Mouse (Mus musculus) spleen, adult 2 months (tissue): ENCODE measurements around the gene Arhgap44.

Source experiments
- CTCF ChIP-seq: fragments of 200-500 bp; IDR thresholded peaks from 2 replicates; pipeline ENCODE4 v1.5.1; 2011; ENCODE audit warnings: mild to moderate bottlenecking, inconsistent platforms; ENCODE audit not compliant: insufficient read depth, insufficient read length, insufficient replicate concordance; ENCODE audit errors: extremely low read depth
- POLR2A ChIP-seq: fragments of 200-500 bp; IDR thresholded peaks from 2 replicates; pipeline ENCODE4 v1.6.1; 2011; ENCODE audit warnings: low read depth, low read length, inconsistent platforms

- TF ChIP-seq POLR2A (no peak), CTCF (no peak)
These were observed 146.0 kb downstream of the Arhgap44 start for GRCm38 (mm10) chr11:65016754-65017153.
